Mouse (Mus musculus): ENCODE results near the gene Gart. TPM values are rescaled to one million over a fixed set of nuclear protein-coding genes. Genes with fewer than 3 reads are reported as not detected.

Gart gene
- polyA plus RNA-seq, 1 experiment from 2014 or later, result 178 TPM

DNA sequence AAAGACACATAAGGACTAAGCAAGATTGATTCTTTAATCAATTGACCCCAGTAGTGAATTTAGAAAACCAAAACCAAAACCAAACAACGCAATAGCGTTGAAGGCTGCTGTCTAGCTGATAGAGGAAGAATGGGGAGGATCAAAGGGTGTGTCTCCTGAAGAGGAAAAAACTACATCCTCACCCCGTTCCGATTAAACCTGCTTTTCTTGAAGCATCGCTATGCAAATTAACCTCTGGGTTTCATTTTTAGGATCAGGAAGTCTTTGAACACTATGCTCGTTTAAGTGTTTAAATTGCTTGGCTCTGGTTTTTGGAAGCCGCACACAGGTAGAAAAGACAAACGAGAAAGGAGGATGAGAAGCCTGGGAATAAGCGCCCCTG lies 50.4 kb downstream of the Gart start:
- Histone ChIP-seq H3K36me3 (no peaks in the 10 kb centered on the region), H3K27ac (no peak overlapping the region), H3K9me3 (replicated peaks) (no peaks in the 10 kb centered on the region), H3K4me3 (peak overlapping the region; percentile 80), H3K27me3 (ENCODE audit: low read depth, poor library complexity, severe bottlenecking) (peaks cover 35% of the 10 kb centered on the region), H3K4me1 (peaks cover 31% of the 10 kb centered on the region)
- no peak for DNase-seq (ENCODE audit: low spot score)
- WGBS, result 19% methylated on average over 9 of the region's 9 CpGs

- Histone ChIP-seq H3K36me3 (no peaks in the 10 kb centered on the region), H3K4me1 (peaks cover 25% of the 10 kb centered on the region), H3K4me3 (no peak overlapping the region), H3K27ac (no peak overlapping the region), H3K27me3 (ENCODE audit: low read depth, poor library complexity, severe bottlenecking) (peaks cover 35% of the 10 kb centered on the region), H3K9me3 (replicated peaks) (no peaks in the 10 kb centered on the region)
- DNase-seq (ENCODE audit: low spot score), result no peak
- WGBS, result 80% methylated on average over 6 of the region's 6 CpGs
Observed at GRCm38 (mm10) chr16:91595076-91595475, 51.7 kb downstream of the Gart start.

DNA sequence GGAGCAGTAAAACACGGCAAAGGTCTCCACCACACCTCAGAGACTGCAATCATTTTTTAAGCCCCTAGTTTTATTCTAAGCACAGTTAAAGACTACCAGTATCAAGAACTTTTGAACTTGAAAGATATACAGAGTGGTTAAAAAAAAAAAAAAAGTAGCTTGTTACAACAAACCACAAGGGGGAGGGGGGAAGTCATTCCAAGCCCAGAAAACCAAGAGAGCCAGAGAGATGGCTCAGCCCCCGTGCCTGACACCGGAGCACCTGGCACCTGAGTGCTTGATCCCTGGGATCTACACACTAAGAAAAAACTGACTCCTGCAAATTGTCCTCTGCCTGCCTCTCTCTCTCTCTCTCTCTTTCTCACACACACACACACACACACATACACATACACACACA lies 53.5 kb downstream of the Gart start:
- WGBS, result 79% methylated on average over 3 of the region's 3 CpGs

DNA sequence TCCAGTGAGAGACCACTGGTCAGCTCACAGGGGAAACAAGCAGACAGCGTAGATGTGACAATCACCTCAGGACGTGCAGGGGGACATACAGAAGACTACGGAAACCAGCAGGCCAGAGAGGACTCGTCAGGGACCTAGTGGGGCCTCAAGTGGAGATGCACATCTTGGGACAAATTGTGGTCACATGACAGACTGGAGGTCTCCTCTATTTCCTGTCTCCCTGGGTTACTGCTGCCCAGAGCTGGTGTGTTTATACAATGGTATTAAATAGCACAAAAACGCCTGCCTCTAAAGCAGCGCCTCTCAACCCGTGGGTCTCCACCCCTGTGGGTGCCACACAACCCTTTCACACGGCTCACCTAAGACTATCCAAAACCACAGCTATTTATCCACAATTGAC lies 54.6 kb downstream of the Gart start:
- H3K4me3 ChIP-seq, result no peak overlapping the region
- H3K27me3 ChIP-seq (ENCODE audit: low read depth, poor library complexity, severe bottlenecking), result peaks cover 17% of the 10 kb centered on the region
- H3K4me1 ChIP-seq, result peaks cover 24% of the 10 kb centered on the region
- no peak overlapping the region for H3K27ac ChIP-seq
- 70% methylated on average over 8 of the region's 8 CpGs for WGBS
- no peaks in the 10 kb centered on the region for H3K9me3 ChIP-seq (replicated peaks)
- H3K36me3 ChIP-seq, result no peaks in the 10 kb centered on the region
- no peak for DNase-seq (ENCODE audit: low spot score)

More for the DNA sequence above, 53.5 kb downstream of the Gart start:
- Histone ChIP-seq H3K27ac (no peak overlapping the region), H3K27me3 (ENCODE audit: low read depth, poor library complexity, severe bottlenecking) (peaks cover 21% of the 10 kb centered on the region), H3K9me3 (replicated peaks) (no peaks in the 10 kb centered on the region), H3K36me3 (no peaks in the 10 kb centered on the region), H3K4me1 (peaks cover 28% of the 10 kb centered on the region), H3K4me3 (no peak overlapping the region)
- no peak for DNase-seq (ENCODE audit: low spot score)

DNA sequence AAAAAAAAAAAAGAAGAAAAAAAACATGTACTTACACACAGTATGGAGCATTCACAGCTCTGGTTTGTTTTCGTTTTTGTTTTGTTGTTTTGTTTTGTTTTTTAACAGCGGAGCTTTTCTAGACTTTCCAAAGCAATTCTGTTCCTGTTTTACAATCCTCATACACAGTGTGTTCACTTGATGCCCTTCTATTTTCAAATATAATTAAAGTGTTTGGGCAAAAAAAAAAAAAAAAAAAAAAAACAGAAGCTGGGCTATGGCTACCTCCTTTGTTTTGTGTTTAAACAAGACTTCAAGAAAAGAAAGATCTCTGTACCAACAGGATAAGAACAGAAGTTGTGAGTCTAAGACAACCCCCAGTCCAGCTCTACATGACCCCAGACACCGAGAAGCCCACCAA lies 58.0 kb downstream of the Gart start:
- H3K4me3 ChIP-seq, result no peak overlapping the region
- no peak for DNase-seq (ENCODE audit: low spot score)
- WGBS, result 85% methylated on average over 3 of the region's 3 CpGs
- H3K36me3 ChIP-seq, result peaks cover 7% of the 10 kb centered on the region
- H3K27ac ChIP-seq, result no peak overlapping the region
- H3K9me3 ChIP-seq (replicated peaks), result no peaks in the 10 kb centered on the region
- peaks cover 14% of the 10 kb centered on the region for H3K4me1 ChIP-seq
- no peaks in the 10 kb centered on the region for H3K27me3 ChIP-seq (ENCODE audit: low read depth, poor library complexity, severe bottlenecking)

- H3K27me3 ChIP-seq (ENCODE audit: low read depth, poor library complexity, severe bottlenecking), result no peaks in the 10 kb centered on the region
- H3K9me3 ChIP-seq (replicated peaks), result no peaks in the 10 kb centered on the region
- no peak overlapping the region for H3K4me3 ChIP-seq
- no peak overlapping the region for H3K27ac ChIP-seq
- H3K4me1 ChIP-seq, result peaks cover 12% of the 10 kb centered on the region
- 60% methylated on average over 6 of the region's 6 CpGs for WGBS
- DNase-seq (ENCODE audit: low spot score), result no peak
- peaks cover 10% of the 10 kb centered on the region for H3K36me3 ChIP-seq
Observed at GRCm38 (mm10) chr16:91587730-91588453, 58.9 kb downstream of the Gart start.

DNA sequence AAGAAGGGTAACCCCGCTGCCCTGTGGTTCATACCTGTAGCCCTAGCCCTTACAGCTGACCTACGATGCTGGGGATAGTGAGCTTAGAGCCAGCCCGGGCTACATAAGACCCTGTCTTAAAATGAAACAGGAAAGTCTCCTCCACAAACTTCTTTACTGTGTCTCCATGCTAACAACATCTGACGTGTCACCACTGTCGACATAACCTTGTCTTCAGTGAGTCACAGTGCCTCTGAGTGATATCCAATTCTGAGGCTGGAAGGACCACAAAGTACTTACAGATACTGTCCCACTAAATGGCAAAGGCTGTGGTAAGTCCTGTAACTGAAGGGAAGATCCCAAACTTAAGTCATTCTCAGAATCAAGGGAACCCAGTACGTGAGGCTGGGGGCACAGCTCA lies 60.5 kb downstream of the Gart start:
- H3K9me3 ChIP-seq (replicated peaks), result no peaks in the 10 kb centered on the region
- no peak overlapping the region for H3K27ac ChIP-seq
- no peaks in the 10 kb centered on the region for H3K27me3 ChIP-seq (ENCODE audit: low read depth, poor library complexity, severe bottlenecking)
- H3K4me3 ChIP-seq, result no peak overlapping the region
- 88% methylated on average over 6 of the region's 6 CpGs for WGBS
- peaks cover 14% of the 10 kb centered on the region for H3K36me3 ChIP-seq
- DNase-seq (ENCODE audit: low spot score), result no peak
- H3K4me1 ChIP-seq, result peaks cover 4% of the 10 kb centered on the region; the same call in 1 of the 2 replicates

DNA sequence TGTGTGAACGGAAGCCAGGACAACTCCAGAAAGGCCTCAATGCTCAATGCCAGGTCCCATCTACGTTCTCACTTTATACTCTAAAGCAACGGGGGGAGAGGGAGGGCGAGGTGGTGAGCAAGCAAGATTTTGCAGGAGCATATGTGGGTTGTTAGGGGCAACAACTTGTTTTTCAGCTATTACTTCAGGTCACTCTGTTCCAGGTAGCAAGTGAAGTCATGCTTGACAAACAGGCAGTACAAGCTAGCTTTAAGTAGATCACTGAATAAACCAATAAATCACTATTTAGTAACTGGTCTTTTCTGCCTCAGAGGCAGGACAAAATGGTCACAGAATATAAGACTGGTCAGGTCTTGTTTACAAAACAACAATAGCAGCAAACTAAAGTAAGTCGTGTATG lies 61.1 kb downstream of the Gart start:
- H3K36me3 ChIP-seq, result peaks cover 17% of the 10 kb centered on the region
- WGBS, result 89% methylated on average over 5 of the region's 5 CpGs

GRCm38 (mm10) chr16:91582307-91582706 lies 64.4 kb downstream of the Gart start:
- Histone ChIP-seq H3K27ac (no peak overlapping the region), H3K4me3 (no peak overlapping the region), H3K27me3 (ENCODE audit: low read depth, poor library complexity, severe bottlenecking) (no peaks in the 10 kb centered on the region), H3K9me3 (replicated peaks) (no peaks in the 10 kb centered on the region), H3K4me1 (peaks cover 4% of the 10 kb centered on the region; the same call in 1 of the 2 replicates), H3K36me3 (peaks cover 17% of the 10 kb centered on the region)
- no peak for DNase-seq (ENCODE audit: low spot score)
- 68% methylated on average over 2 of the region's 2 CpGs for WGBS

More for the DNA sequence above, 61.1 kb downstream of the Gart start:
- Histone ChIP-seq H3K9me3 (replicated peaks) (no peaks in the 10 kb centered on the region), H3K27me3 (ENCODE audit: low read depth, poor library complexity, severe bottlenecking) (no peaks in the 10 kb centered on the region), H3K4me3 (no peak overlapping the region), H3K27ac (no peak overlapping the region), H3K4me1 (peaks cover 4% of the 10 kb centered on the region; the same call in 1 of the 2 replicates)
- DNase-seq (ENCODE audit: low spot score), result no peak

GRCm38 (mm10) chr16:91578980-91579720 lies 67.6 kb downstream of the Gart start:
- WGBS, result 76% methylated on average over 14 of the region's 14 CpGs
- H3K9me3 ChIP-seq (replicated peaks), result no peaks in the 10 kb centered on the region
- H3K36me3 ChIP-seq, result peaks cover 10% of the 10 kb centered on the region
- H3K27ac ChIP-seq, result no peak overlapping the region
- no peak for DNase-seq (ENCODE audit: low spot score)
- no peak overlapping the region for H3K4me3 ChIP-seq
- no peaks in the 10 kb centered on the region for H3K27me3 ChIP-seq (ENCODE audit: low read depth, poor library complexity, severe bottlenecking)
- peaks cover 12% of the 10 kb centered on the region for H3K4me1 ChIP-seq

DNA sequence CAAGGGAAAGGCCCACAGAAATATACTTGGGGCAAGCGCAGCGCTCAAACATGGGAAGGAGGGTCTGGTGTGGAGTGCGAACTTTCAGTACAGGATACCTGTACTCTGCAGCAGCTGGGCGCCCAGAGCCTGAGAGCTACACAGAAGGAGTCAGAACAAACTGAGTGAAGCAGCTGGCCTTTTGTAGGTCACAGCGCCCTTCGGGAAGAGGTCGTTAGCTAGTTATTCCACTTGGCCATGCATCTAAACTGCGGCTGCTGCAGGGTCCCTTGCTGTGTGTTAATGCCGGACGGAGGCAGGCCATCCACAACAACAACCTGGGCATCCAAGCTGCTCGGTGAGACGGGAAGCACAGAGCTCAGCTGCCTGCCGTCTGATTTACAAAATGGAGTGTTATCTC lies 71.6 kb downstream of the Gart start:
- peaks cover 16% of the 10 kb centered on the region for H3K4me1 ChIP-seq
- WGBS, result 74% methylated on average over 13 of the region's 13 CpGs

More for the DNA sequence above, 71.6 kb downstream of the Gart start:
- peaks cover 4% of the 10 kb centered on the region; the same call in 1 of the 2 replicates for H3K36me3 ChIP-seq
- no peak overlapping the region for H3K4me3 ChIP-seq
- no peaks in the 10 kb centered on the region for H3K27me3 ChIP-seq (ENCODE audit: low read depth, poor library complexity, severe bottlenecking)
- no peak overlapping the region for H3K27ac ChIP-seq
- H3K9me3 ChIP-seq (replicated peaks), result no peaks in the 10 kb centered on the region
- no peak for DNase-seq (ENCODE audit: low spot score)

Measured in limb, embryonic 10.5 days (tissue).